Mouse (Mus musculus): ENCODE measurements at regions not wholly inside any gene's neighbourhood (a gene's known extent, or its start where the extent isn't known, plus 50 kb on each side); places are given as distances from the start of the nearest gene placed in this dataset.

GRCm38 (mm10) chr14:108035959-108036358, 878.0 kb downstream of the Slitrk1 start:
- H3K79me2 ChIP-seq (ENCODE audit: control insufficient read depth, insufficient read depth, low read length, poor library complexity): no peaks in the 10 kb centered on the region
- no peaks in the 10 kb centered on the region for H3K9me3 ChIP-seq (replicated peaks; ENCODE audit: insufficient read depth, low read length)
- peaks cover 0 to 2% of the 10 kb centered on the region in 2 experiments; a peak in 2 of 4 replicates for H3K4me1 ChIP-seq (ENCODE audit: control insufficient read depth in 1 of 2, insufficient read depth in 2 of 2, low read length in 2 of 2)
- DNase-seq (ENCODE audit: low read depth, low spot score): no peak
- no peaks in the 10 kb centered on the region for H3K27me3 ChIP-seq (ENCODE audit: control insufficient read depth in 1 of 2, insufficient read depth in 2 of 2, low read length in 2 of 2)
- no peak overlapping the region for H3K27ac ChIP-seq (ENCODE audit: control insufficient read depth, low read depth, low read length)
- no peak overlapping the region for H3K9ac ChIP-seq (ENCODE audit: control insufficient read depth, low read depth, low read length, poor library complexity, severe bottlenecking)
- no peak overlapping the region for H3K4me3 ChIP-seq (ENCODE audit: control insufficient read depth in 1 of 2, insufficient read depth in 1 of 2, low read depth in 2 of 2, low read length in 2 of 2)
- peaks cover 0 to 7% of the 10 kb centered on the region in 2 experiments; a peak in 2 of 4 replicates for H3K36me3 ChIP-seq (ENCODE audit: control insufficient read depth in 1 of 2, insufficient read depth in 2 of 2, low read length in 2 of 2)
- TF ChIP-seq HCFC1 (IDR thresholded peaks at IDR 0.05; ENCODE audit: low read depth, low read length) (no peak), MXI1 (IDR thresholded peaks at IDR 0.05; ENCODE audit: low read depth, low read length) (no peak), ZKSCAN1 (IDR thresholded peaks at IDR 0.05; ENCODE audit: low read depth, low read length) (no peak), USF2 (IDR thresholded peaks at IDR 0.05; ENCODE audit: borderline replicate concordance in 1 of 2, insufficient read depth in 1 of 2, low read depth in 1 of 2, low read length in 2 of 2) (no peak), UBTF (IDR thresholded peaks at IDR 0.05; ENCODE audit: borderline replicate concordance, insufficient read depth, low read depth, low read length) (no peak)

GRCm38 (mm10) chr14:108034162-108034561, 879.8 kb downstream of the Slitrk1 start:
- Histone ChIP-seq H3K4me1 (ENCODE audit: control insufficient read depth in 1 of 2, insufficient read depth in 2 of 2, low read length in 2 of 2) (peaks cover 0 to 2% of the 10 kb centered on the region in 2 experiments; a peak in 2 of 4 replicates), H3K27ac (ENCODE audit: control insufficient read depth, low read depth, low read length) (no peak overlapping the region)
- TF ChIP-seq CHD2 (IDR thresholded peaks at IDR 0.05; ENCODE audit: low read length) (no peak), GATA1 (IDR thresholded peaks at IDR 0.05; ENCODE audit: low read depth, low read length) (peak; percentile 38), HCFC1 (IDR thresholded peaks at IDR 0.05; ENCODE audit: low read depth, low read length) (no peak), JUND (IDR thresholded peaks at IDR 0.05; ENCODE audit: low read depth, low read length) (peak; percentile 41; the same call in 1 of the 2 replicates), E2F4 (IDR thresholded peaks at IDR 0.05; ENCODE audit: borderline replicate concordance, low read depth, low read length) (no peak), MAZ (IDR thresholded peaks at IDR 0.05; ENCODE audit: low read depth, low read length) (no peak), SMC3 (IDR thresholded peaks at IDR 0.05; ENCODE audit: low read depth, low read length) (no peak), MAFK (IDR thresholded peaks at IDR 0.05; ENCODE audit: borderline replicate concordance, low read depth, low read length) (no peak), MYB (IDR thresholded peaks at IDR 0.05; ENCODE audit: low read depth, low read length) (no peak), USF1 (IDR thresholded peaks at IDR 0.05; ENCODE audit: low read depth, low read length) (no peak), UBTF (IDR thresholded peaks at IDR 0.05; ENCODE audit: borderline replicate concordance, insufficient read depth, low read depth, low read length) (no peak), USF2 (IDR thresholded peaks at IDR 0.05; ENCODE audit: borderline replicate concordance in 1 of 2, insufficient read depth in 1 of 2, low read depth in 1 of 2, low read length in 2 of 2) (no peak), NRF1 (IDR thresholded peaks at IDR 0.05; ENCODE audit: insufficient read depth, low read depth, low read length, poor library complexity, severe bottlenecking) (no peak), CTCF (IDR thresholded peaks at IDR 0.05 in 2 of 3, conservative IDR thresholded peaks at IDR 0.05 in 1 of 3; ENCODE audit: control insufficient read depth in 1 of 3, insufficient read depth in 1 of 3, low read depth in 2 of 3, low read length in 3 of 3, poor library complexity in 1 of 3, severe bottlenecking in 1 of 3) (no peak), EP300 (IDR thresholded peaks at IDR 0.05; ENCODE audit: low read depth in 1 of 2, low read length in 2 of 2) (peak; percentile 72 to 75), ZMIZ1 (IDR thresholded peaks at IDR 0.05; ENCODE audit: low read depth, low read length) (no peak), TAL1 (IDR thresholded peaks at IDR 0.05; ENCODE audit: low read length) (no peak), NELFE (IDR thresholded peaks at IDR 0.05; ENCODE audit: low read depth, low read length) (no peak), ZNF384 (IDR thresholded peaks at IDR 0.05; ENCODE audit: low read depth, low read length) (no peak), MXI1 (IDR thresholded peaks at IDR 0.05; ENCODE audit: low read depth, low read length) (no peak), MEF2A (IDR thresholded peaks at IDR 0.05; ENCODE audit: extremely low read depth, insufficient replicate concordance, low read depth, low read length, poor library complexity, severe bottlenecking) (no peak), RCOR1 (IDR thresholded peaks at IDR 0.05; ENCODE audit: low read depth, low read length) (peak; percentile 25; the same call in 1 of the 2 replicates), ELF1 (IDR thresholded peaks at IDR 0.05; ENCODE audit: low read depth, low read length) (no peak), ZKSCAN1 (IDR thresholded peaks at IDR 0.05; ENCODE audit: low read depth, low read length) (no peak), TCF12 (IDR thresholded peaks at IDR 0.05; ENCODE audit: low read depth, low read length) (peak; percentile 27; the same call in 1 of the 2 replicates), BHLHE40 (IDR thresholded peaks at IDR 0.05; ENCODE audit: borderline replicate concordance, low read depth, low read length) (no peak), POLR2AphosphoS5 (IDR thresholded peaks at IDR 0.05; ENCODE audit: borderline replicate concordance, low read depth, low read length) (no peak), SIN3A (IDR thresholded peaks at IDR 0.05; ENCODE audit: low read length) (no peak), POLR2A (IDR thresholded peaks at IDR 0.05; ENCODE audit: control insufficient read depth in 1 of 2, insufficient read depth in 1 of 2, low read depth in 1 of 2, low read length in 2 of 2, poor library complexity in 1 of 2) (no peak), TBP (IDR thresholded peaks at IDR 0.05; ENCODE audit: low read depth, low read length) (no peak)

More at GRCm38 (mm10) chr14:108034162-108034561, 879.8 kb downstream of the Slitrk1 start:
- H3K36me3 ChIP-seq (ENCODE audit: control insufficient read depth in 1 of 2, insufficient read depth in 2 of 2, low read length in 2 of 2): peaks cover 0 to 7% of the 10 kb centered on the region in 2 experiments; a peak in 2 of 4 replicates
- H3K27me3 ChIP-seq (ENCODE audit: control insufficient read depth in 1 of 2, insufficient read depth in 2 of 2, low read length in 2 of 2): no peaks in the 10 kb centered on the region
- DNase-seq (ENCODE audit: low read depth, low spot score): peak; percentile 53
- H3K9ac ChIP-seq (ENCODE audit: control insufficient read depth, low read depth, low read length, poor library complexity, severe bottlenecking): no peak overlapping the region
- H3K79me2 ChIP-seq (ENCODE audit: control insufficient read depth, insufficient read depth, low read length, poor library complexity): no peaks in the 10 kb centered on the region
- no peak overlapping the region for H3K4me3 ChIP-seq (ENCODE audit: control insufficient read depth in 1 of 2, insufficient read depth in 1 of 2, low read depth in 2 of 2, low read length in 2 of 2)
- no peaks in the 10 kb centered on the region for H3K9me3 ChIP-seq (replicated peaks; ENCODE audit: insufficient read depth, low read length)

Data from MEL (cell line).